Mouse (Mus musculus) heart, postnatal 0 days (tissue): Measurements from ENCODE around the gene Nxph3.

Experiments
- CTCF ChIP-seq: IDR thresholded peaks from 2 replicates; pipeline ENCODE4 v1.5.1; 2016; ENCODE audit warnings: antibody characterized with exemption, control low read depth, low read depth
- EP300 ChIP-seq: IDR thresholded peaks from 2 replicates; pipeline ENCODE4 v1.6.1; 2016; ENCODE audit warnings: antibody characterized with exemption, low read depth

DNA sequence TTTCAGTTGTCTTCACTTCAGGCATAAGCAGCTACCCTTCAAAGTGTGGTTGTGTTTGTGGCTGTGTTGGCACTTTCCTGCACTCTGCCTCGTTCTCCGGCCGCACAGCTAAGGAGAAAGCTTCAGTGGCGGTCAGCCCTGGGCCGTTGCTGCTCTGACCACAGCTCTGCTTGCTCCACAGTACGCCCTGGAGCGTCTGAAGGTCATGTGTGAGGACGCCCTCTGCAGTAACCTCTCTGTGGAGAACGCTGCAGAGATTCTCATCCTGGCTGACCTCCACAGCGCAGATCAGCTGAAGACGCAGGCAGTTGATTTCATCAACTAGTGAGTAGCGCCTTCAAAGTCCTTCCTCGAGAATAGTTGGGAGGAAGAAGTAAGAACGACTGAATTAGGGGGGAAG lies 24.3 kb downstream of the Nxph3 start:
- TF ChIP-seq EP300 (no peak), CTCF (no peak)
